Mouse (Mus musculus) layer of hippocampus, postnatal 36 days (tissue): ENCODE results near the gene Klra4. TPM values are rescaled to one million over a fixed set of nuclear protein-coding genes. Genes with fewer than 3 reads are reported as not detected.
"Not testable (repeated sequence)": the region's sequence is repeated elsewhere in the genome, so short reads cannot be mapped to it uniquely, and the experiment has no call there.

ENCODE experiments used
- DNase-seq, 2 experiments: peaks; one replicate each; pipeline ENCODE4 v3.0.0; 2022
- total RNA-seq, 2 experiments: library from RNA; stranded (reverse); gene quantifications; 2 replicates each; pipeline ENCODE4 v1.2.3; 2021

Gene Klra4
- not detected for total RNA-seq

DNA sequence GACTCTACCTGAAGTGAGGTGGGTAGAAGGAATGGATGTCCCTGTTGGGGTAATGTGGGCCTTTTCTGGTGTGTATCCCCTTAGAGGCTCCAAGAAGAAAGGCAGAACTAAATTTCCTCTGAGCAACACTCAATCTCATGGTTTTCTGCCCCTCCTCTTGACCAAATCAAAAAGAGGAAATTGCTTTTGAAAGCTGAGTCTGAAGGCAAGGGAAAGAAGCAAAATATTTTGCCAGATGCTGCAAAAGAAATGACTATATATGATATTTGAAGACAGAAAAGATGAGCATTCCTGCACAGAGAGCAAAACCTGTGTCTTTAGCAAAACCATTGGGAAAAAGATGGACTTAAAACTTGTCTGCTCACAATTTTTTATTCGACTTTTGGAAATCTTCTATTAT, at the start of gene Klra4:
Klra4 (minus strand) TSS at position 101 of the 400 bp plus-strand sequence.
- DNase-seq: not testable (repeated sequence)

GRCm38 (mm10) chr6:130110485-130110884, 43.4 kb upstream of the Klra4 start:
- no peak for DNase-seq

DNA sequence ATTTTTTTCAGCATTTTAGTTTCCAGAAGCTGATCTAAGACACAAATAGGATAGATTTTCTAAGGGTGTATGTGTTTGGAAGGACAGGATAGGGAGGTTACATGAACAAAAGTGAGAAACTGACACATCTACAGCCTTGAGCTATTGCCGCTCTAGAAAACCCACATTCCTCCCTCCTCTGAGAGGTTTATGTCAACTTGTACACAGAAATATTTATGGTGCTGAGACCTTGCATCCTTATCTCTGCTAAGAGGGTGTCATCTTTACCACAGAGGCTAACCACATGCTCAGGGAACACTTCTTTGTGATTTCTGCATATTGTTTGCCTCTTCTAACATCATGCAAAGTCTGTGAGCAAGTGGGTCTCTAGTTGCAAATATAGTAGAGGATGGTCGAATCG, 35.7 kb upstream of the Klra4 start:
- DNase-seq: not testable (repeated sequence)

- no peak for DNase-seq
These were observed 25.4 kb upstream of the Klra4 start for GRCm38 (mm10) chr6:130092336-130092948.

GRCm38 (mm10) chr6:130065196-130065595, 1.9 kb downstream of the Klra4 start:
- DNase-seq: no peak

DNA sequence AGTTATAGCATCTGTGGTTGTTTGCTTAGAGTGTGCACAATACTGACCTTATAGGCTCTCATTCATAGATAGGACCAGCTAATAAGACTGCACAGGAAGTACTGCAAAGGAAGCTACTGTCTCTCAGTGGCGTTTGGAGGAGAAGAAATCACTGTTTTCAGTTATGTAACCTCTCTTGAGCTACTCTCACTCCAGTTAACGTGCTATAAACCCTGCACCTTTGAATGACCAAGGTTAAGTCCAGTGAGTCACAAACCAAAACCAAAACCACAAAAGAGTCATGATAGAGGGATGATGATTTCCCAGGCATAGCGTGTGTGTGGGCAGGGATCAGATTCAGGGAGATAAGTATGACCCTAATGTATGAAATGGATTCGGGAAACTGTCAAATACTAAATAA, 31.9 kb downstream of the Klra4 start:
- not testable (repeated sequence) for DNase-seq

- not testable (repeated sequence) for DNase-seq
These were observed 35.5 kb downstream of the Klra4 start for GRCm38 (mm10) chr6:130031493-130032089.

DNA sequence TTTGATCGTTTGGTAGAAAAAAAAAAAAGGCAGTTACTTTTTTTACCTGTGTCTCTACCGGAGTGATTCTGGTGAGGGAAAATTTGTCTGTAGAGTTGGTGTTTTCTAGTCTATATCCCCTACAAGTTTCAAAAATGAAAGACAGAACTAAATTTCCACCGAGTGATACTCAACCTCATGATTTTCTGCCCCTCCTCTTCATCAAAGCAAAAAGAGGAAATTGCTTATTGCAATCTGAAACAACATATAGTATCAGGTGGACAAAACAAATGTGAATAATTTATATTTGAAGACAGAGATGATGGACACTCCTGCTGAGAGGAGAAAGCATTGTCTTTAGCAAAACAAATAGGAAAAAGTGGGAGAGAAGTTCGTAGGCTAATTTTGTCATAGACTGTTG, 40.2 kb downstream of the Klra4 start, which contains the start of gene Klra6:
Klra6 (minus strand) TSS at position 101 of the 400 bp plus-strand sequence.
- DNase-seq: no peak

Other genes with a start within 250 kb of the Klra4 start
- gene Gm17631, start 204.6 kb downstream of the Klra4 start, total RNA-seq: not detected
- gene Klra17, start 190.6 kb downstream of the Klra4 start, total RNA-seq: not detected
- gene Klra5, start 149.6 kb downstream of the Klra4 start, total RNA-seq: not detected
- gene Klra6, start 40.3 kb downstream of the Klra4 start, total RNA-seq: not detected
- not detected for gene Klra8, start 62.6 kb upstream of the Klra4 start, total RNA-seq
- not detected for gene Klra9, start 125.8 kb upstream of the Klra4 start, total RNA-seq
- gene Klra7, start 166.1 kb upstream of the Klra4 start, total RNA-seq: not detected
- gene Klra10, start 214.7 kb upstream of the Klra4 start, total RNA-seq: not detected